Mouse (Mus musculus): ENCODE data around the gene S1pr1.
A peak's percentile ranks its signal among the peaks of the same experiment; 100 is the strongest.

The S1pr1 gene

GRCm38 (mm10) chr3:115714671-115715651, at the start of gene S1pr1:
TSS of gene S1pr1 (minus strand) at chr3:115715072.
- peak; percentile 17 for DNase-seq

GRCm38 (mm10) chr3:115763292-115763691, 48.4 kb upstream of the S1pr1 start:
- DNase-seq, result no peak

GRCm38 (mm10) chr3:115762841-115763240, 48.0 kb upstream of the S1pr1 start:
- no peak for DNase-seq

- no peak for DNase-seq
Measured at GRCm38 (mm10) chr3:115759659-115760058, 44.8 kb upstream of the S1pr1 start.

- DNase-seq, result no peak
Measured at GRCm38 (mm10) chr3:115758455-115758912, 43.6 kb upstream of the S1pr1 start.

GRCm38 (mm10) chr3:115754466-115754865, 39.6 kb upstream of the S1pr1 start:
- no peak for DNase-seq

- no peak for DNase-seq
Measured at GRCm38 (mm10) chr3:115750369-115750768, 35.5 kb upstream of the S1pr1 start.

- no peak for DNase-seq
Measured at GRCm38 (mm10) chr3:115748289-115748989, 33.6 kb upstream of the S1pr1 start.

GRCm38 (mm10) chr3:115746511-115746910, 31.6 kb upstream of the S1pr1 start:
- DNase-seq, result no peak

GRCm38 (mm10) chr3:115745088-115745487, 30.2 kb upstream of the S1pr1 start:
- no peak for DNase-seq

GRCm38 (mm10) chr3:115738524-115738923, 23.7 kb upstream of the S1pr1 start:
- no peak for DNase-seq

- no peak for DNase-seq
Measured at GRCm38 (mm10) chr3:115737785-115738318, 23.0 kb upstream of the S1pr1 start.

- no peak for DNase-seq
Measured at GRCm38 (mm10) chr3:115735540-115735939, 20.7 kb upstream of the S1pr1 start.

- no peak for DNase-seq
Measured at GRCm38 (mm10) chr3:115734841-115735240, 20.0 kb upstream of the S1pr1 start.

GRCm38 (mm10) chr3:115730336-115730735, 15.5 kb upstream of the S1pr1 start:
- no peak for DNase-seq

GRCm38 (mm10) chr3:115729187-115729586, 14.3 kb upstream of the S1pr1 start:
- no peak for DNase-seq

GRCm38 (mm10) chr3:115728211-115728610, 13.3 kb upstream of the S1pr1 start:
- no peak for DNase-seq

- no peak for DNase-seq
Measured at GRCm38 (mm10) chr3:115718886-115719285, 4.0 kb upstream of the S1pr1 start.

GRCm38 (mm10) chr3:115715900-115716515, 1.1 kb upstream of the S1pr1 start:
- DNase-seq, result no peak

GRCm38 (mm10) chr3:115714049-115714435, 830 bp downstream of the S1pr1 start:
- no peak for DNase-seq

- DNase-seq, result no peak
Measured at GRCm38 (mm10) chr3:115713417-115714048, 1.3 kb downstream of the S1pr1 start.

GRCm38 (mm10) chr3:115712808-115713200, 2.1 kb downstream of the S1pr1 start:
- DNase-seq, result peak; percentile 32
